Mouse (Mus musculus) 3134 (cell line): ENCODE data around the gene Rps27rt.
"Not testable (repeated sequence)": the region's sequence is repeated elsewhere in the genome, so short reads cannot be mapped to it uniquely, and the experiment has no call there.

Source experiments
- DNase-seq: peaks from one replicate; pipeline ENCODE4 v3.0.0-alpha.2; 2011; ENCODE audit warnings: low spot score; ENCODE audit not compliant: insufficient read length; ENCODE audit errors: extremely low read depth

Rps27rt gene

DNA sequence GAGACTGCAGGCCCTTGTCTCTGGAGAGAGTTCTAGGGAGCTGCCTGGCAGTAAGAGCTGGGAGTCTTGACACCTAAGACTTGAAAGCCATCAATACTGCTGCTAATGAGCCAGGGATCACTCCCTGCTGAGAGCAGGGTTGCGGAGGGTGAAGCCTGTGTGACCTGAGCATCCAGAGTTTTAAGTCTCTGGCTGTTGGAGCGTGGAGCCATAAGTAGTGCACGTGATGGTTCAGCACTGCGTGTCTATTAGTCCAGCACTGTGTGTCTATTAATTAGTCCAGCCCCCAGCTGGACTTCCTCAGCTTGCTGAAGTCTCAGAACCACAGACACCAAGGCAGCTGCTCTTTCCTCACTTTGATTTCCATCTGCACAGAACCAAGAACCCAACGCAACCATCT is 3.8 kb upstream of the Rps27rt start:
- DNase-seq, result no peak

DNA sequence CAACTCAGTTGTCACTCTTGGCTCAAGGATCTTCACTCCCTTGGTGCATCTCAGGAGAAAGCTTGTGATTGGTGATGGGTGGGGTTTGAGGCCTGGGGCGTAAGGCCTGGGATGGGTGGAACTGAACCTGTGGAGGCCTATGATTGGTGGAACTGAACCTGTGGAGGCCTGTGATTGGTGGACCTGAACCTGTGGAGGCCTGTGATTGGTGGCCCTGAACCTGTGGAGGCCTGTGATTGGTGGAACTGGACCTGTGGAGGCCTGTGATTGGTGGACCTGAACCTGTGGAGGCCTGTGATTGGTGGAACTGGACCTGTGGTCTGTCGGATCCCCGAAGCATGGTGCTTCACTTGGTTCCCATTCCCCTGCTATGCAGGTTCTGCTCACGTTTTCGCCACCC is 3.2 kb upstream of the Rps27rt start:
- no peak for DNase-seq

DNA sequence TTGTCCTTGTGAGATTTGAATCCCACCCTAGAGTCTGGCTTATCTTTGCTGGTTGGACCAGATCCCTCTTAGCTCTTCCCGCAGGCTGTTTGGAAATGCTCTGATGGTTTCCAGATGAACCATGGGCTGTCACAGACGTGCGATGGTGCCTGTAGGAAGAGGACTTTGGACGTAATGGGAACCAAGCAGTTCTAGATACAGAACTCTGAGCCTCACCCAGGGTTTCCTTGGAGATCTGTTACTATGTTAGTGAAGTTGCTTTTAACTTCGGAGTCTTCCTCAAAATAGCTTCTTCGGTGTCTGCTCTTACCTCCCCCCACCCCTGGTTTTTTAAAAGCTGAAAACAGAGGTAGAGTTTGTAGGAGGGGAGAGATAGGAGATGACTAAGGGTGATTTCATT is 2.6 kb downstream of the Rps27rt start:
- no peak for DNase-seq

DNA sequence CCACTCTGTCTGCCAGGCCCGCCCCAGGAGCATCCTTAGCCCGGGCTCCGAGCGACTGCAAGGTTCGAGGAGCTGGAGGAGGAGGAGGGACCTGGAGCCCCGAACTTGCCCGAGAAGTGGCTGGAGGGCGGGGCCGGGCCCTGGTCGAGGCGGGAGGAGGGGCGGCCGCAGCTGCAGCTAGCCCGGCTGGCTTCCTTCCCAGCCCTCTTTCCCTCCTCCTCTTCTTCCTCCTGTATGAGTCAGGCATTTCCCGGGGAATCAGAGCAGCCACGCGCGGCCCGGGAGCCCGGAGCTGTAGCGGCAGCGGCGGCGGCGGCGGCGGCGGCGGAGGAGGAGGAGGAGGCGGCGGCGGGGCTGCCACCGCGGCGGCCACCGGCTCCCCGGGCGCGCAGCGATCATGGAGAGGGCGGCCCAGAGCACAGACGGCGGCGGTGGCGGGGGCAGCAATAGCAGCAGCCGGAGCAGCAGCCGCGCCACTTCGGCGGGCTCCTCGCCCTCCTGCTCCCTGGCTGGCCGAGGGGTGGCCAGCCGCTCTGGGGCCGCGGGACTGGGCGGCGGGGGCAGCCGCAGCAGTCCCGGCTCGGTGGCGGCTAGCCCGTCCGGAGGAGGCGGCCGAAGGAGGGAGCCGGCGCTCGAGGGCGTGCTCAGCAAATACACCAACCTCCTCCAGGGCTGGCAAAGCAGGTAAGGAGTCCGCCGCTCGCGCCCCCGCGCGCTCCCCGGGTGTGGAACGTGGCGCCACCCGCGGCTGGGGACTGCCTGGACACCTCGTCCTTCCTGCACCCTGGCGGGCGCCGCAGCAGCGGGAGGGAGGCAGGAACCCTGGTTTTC is 4.0 kb downstream of the Rps27rt start, which contains the start of gene Osbpl10:
TSS of gene Osbpl10 (plus strand) at position 289 of the 831 bp plus-strand sequence.
- peak; percentile 89 for DNase-seq

DNA sequence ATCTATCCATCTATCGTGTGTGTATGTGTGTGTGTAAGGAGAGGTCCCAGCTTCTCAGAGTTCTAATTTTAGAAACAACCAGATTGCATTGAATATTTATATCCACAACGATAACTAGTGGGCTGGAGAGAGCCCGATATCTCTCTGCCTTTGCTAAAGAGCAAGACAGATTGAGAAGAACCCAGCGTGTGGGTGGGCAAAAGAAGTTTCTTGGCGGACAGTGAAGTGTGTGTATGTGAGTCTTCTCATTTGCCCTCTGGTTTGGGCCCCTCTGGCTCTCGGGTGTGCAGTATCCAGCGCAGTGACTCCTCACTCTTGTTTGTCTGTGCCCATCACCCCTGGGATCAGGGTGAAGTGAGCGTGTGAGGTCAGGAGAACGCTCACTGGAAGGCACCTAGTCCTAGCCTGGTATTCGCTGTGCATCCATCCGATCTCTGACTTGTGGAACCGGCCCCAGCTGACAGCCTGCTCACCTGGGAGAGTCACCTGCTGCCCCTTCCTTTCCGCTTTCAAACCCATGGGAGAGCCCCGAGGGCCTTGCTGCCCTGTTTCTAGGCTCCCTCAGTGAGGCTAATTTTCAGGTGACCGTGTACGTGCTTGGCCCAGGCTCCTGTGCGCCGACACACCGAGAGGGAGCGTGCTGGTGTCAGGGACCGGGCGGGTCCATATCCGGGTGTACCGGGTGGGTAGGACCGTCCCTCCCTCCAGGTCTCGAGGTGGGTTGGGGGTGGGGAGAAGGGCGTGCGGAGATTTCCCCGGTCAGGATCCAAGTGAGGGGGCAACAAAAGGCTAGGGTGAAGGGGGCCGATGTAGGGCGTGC is 4.9 kb downstream of the Rps27rt start:
- DNase-seq, result no peak

DNA sequence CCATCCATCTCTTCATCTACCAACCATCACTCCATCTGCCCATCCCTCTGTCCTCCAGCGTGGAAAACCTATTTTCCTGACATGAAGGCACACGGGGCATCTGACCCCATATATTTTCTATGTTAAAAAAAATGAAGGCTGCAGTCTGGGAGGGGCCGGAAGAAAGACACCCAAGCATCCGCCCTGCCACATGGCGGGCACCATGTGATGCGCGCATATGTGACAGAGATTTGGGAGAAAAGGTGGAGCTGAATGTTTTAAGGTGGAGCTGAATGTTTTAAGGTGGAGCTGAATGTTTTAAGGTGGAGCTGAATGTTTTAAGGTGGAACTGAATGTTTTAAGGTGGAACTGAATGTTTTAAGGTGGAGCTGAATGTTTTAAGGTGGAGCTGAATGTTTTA is 16.3 kb downstream of the Rps27rt start:
- DNase-seq, result not testable (repeated sequence)

DNA sequence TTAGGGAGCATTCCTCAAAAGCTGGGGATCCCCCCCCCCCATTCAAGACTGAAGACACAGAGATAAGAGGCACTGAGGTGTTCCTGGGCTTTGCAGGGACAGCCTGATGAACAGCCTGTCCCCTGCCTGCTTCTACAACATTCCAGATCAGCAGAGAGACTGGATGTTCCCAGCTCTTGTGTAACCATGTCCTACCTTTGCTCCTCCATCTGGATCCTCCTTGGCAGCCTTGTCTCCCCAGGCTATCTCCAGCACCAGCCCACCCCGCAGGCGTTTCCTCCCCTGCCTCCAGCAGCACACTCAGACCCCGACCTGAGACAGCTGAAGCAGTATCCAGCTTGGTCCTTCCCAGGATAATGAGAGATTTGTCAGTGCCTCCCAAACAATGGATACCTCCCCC is 18.4 kb downstream of the Rps27rt start:
- DNase-seq, result no peak

DNA sequence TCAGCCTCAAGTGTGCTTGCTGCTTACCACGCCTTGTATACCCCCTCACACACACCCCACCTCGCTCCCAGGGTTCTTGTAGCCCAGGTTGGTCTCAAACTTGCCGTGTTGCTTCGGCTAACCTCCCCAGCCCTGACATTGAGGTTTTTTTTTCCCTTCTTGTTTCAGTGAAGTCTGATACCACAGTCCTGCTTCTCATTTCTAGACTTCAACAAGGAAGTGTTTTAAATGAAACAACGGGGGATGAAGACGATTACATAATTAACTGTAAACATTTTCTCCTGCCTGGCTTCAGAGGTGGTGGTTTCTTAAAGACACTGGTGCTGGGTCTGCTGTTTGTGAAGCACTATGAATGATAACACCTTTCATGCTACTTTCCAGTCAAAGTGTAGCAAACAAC is 21.7 kb downstream of the Rps27rt start:
- no peak for DNase-seq

DNA sequence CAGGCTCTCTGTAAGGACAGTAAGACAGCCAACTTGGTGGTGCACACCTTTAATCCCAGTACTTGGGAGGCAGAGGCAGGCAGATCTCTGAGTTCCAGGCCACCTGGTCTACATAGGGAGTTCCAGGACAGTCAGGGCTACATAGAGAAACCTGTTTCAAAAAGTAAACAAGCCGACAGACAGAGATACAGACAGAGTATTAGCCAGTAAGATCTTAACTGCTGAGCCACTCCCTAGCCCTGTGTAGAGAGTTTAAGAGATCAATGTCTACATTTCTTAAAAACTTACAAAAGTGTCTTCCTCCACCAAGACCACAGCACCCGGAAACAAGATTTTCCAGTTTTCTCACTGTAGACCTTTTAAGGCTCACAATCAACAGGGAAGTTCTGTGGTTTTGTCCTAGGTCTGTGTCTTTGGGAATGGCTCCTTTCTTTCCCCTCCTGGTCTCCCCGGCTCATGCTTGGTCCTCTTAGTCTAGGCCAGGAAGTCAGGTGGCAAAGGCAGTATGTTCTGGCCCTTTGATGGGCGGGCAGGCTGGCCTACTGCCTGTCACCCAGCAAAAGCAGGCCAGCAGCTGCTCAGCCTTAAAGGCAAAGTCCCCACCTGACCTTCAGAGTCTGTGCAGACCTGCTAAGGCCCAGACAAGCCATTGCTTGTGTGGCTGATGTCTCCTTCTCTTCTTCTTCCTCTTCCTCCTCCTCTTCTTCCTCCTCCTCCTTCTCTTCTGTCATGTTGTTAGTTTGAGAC is 22.3 kb downstream of the Rps27rt start:
- DNase-seq, result no peak

DNA sequence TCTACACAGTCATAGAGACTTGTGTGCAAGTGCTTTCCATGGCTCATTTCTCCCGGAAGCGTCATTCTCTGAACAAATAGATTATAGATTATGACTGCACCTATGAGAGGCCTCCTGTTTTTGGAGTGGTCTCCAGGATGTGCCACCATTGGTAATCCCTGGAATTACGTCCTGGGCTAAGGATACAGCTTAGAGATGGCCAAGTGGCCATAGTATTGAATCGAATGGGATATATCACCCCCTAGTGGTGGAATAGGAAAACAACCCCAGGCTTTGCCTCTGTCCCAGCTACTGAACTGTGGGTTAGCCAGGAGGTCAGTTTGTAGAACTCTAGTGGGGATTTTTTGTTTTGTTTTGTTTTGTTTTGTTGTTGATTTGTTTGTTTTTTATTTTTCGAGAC is 25.6 kb downstream of the Rps27rt start:
- DNase-seq, result no peak

DNA sequence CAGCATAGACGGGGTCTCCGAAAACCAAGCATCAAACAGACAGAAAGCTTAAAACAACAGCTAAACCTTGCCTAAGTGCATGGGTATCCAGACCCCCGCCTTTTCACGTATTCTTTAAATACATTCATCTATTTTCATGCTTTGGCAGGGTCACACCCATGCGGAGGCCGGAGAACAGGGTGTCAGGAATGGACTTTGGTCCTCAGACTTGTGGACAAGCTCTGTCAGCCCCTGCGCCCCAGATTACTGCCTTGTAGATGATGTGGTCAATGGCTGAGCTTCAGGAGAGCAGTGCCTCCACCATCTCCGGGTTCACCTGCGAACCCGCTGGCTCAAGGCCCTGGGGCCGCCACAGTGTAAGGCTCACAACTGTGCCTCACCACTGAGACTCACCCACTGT is 27.2 kb downstream of the Rps27rt start:
- no peak for DNase-seq

DNA sequence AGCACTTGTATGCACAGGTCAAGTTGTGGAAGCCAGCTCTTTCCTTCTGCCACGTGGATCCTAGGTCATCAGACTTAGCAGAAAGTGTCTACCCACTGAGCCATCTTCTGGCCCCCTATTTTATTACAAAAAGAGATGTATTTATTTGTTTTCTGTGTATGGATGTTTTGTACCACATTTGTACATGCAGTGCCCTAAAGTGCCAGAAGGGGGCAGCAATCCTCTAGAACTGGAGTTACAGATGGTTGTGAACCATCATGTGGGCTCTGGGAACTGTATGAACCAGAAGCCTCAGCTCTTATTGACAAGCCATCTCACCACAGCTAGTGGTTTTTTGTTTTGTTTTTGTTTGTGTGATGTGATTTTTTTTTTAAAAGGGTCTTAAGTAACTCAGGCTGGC is 29.7 kb downstream of the Rps27rt start:
- no peak for DNase-seq

DNA sequence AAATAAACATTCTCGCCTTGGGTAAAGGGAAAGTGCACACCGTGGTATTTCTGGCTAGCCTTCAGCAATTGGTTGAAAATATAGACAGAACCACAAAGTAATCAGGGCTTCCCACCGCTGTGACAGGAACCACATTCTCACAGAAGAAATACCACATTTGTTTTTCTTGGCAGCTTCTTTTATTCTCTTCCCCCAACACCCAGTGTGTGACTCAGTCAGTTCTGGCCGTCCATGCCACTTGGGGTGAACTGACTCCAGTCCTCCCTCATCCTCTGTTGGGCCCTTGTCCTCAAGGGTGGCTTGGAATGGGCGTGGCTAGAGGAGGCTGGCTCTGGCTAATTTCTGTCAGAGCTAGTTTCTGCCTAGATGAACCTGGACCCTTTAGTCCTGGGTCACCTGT is 34.1 kb downstream of the Rps27rt start:
- DNase-seq, result peak; percentile 76

DNA sequence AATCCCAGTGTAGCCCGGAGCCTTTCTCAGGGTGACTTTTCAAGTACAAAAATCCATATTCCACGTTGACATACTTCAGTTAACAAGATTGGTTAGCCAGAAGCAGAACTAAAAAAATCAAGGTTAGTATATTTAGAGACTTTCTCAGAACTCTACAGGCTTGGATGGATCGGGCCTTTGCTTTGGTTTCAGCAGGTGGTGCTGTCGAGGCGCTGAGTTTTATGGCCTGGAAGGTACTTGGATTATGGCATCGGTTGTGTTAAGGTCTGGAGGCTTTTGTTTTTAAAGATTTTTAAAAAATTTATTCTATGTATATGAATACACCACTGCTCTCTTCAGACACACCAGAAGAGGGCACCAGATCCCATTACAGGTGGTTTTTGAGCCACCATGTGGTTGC is 37.0 kb downstream of the Rps27rt start:
- no peak for DNase-seq

DNA sequence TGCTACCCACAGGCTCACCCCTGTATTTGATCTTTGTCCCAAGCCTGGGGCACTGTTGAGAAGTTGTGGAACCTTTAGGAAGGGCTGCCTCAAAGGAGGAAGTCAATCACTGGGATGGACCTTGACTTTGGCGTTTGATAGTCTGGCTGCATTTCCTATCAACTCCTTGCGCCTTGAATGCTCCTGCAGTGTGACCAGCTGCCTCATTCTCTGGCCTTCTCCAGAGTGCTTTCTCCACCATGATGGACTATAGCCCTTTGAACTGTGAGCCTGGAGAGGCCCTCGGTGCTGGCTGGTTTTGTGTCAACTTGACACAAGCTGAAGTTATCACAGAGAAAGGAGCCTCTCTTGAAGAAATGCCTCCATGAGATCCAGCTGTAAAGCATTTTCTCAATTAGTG is 37.9 kb downstream of the Rps27rt start:
- DNase-seq, result no peak

DNA sequence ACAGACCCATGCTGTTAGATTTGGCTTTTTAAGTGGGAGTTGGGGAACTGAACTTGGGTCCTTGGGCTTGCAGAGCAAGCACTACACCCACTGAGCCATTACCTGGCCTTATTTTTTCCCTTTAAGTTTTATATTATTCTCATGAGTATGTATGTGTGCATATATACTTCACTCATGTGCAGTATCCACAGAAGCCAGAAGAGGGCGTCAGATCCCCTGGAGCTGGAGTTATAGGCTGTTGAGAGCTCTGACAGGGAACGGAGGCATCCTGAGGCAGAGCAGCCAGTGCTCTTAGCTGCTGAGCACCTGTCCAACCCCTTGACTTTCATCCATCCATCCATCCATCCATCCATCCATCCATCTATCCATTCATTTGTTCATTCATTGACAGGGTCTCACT is 45.9 kb downstream of the Rps27rt start:
- no peak for DNase-seq

DNA sequence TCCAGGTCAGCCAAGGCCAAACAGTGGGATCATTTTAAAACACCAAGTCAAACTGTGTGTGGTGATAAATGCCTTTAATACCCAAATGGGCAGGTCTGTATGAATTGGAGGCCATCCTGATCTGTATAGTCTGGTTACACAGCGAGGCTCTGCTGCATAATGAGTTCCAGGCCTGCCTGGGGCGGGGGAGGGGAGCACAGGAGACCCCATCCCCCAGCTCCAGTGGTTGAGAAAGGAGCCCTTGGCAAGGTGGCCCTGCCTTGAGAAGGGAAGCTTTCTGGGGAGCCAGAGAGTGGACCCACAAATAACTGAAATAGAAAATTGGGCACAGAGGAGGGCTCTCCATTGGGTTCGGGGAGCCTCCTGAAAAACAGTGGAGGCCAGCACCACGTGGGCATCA is 47.2 kb downstream of the Rps27rt start:
- DNase-seq, result no peak

DNA sequence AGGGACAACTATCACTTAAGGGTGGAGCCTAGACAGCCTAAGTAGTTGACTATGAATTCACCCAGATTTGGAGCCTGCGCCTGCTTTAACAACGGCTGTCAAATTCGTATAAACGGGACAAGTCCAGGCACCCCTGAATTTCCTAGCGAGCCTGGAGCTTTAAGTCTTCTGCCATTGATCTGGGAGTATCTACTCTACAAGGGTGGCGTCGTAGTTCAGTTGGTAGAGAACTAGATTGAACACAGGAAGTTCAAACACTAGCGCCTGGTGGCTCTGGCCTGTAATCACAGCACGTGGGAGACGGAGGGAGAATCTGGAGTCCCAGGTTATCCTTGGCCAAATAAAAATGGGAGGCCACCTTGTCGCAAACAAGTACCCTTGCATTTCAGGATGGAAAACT is 48.3 kb downstream of the Rps27rt start:
- no peak for DNase-seq

DNA sequence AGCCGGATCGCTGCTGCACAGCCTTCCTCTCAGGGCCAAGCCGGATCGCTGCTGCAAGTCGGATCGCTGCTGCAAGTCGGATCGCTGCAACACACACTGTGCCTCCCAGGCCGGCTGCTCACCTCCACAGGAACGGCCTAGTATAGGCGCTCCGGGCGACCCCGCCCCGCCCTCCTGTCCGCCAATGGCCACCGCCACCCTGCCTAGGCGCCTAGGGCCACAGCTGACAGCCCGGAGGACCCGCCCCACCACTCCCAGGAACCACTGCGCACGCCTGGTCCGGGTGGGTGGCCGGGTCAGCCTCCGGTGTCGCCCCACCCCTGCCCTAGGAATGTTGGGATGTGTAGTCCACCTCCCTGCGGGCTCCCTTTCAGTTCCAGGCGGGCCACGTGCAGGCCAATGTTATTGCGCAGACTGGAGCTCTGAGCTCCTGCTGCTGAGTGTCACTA is 48.8 kb downstream of the Rps27rt start, which contains the start of gene Gpd1l:
TSS of gene Gpd1l (minus strand) at position 265 of the 449 bp plus-strand sequence.
- peak; percentile 97 for DNase-seq

DNA sequence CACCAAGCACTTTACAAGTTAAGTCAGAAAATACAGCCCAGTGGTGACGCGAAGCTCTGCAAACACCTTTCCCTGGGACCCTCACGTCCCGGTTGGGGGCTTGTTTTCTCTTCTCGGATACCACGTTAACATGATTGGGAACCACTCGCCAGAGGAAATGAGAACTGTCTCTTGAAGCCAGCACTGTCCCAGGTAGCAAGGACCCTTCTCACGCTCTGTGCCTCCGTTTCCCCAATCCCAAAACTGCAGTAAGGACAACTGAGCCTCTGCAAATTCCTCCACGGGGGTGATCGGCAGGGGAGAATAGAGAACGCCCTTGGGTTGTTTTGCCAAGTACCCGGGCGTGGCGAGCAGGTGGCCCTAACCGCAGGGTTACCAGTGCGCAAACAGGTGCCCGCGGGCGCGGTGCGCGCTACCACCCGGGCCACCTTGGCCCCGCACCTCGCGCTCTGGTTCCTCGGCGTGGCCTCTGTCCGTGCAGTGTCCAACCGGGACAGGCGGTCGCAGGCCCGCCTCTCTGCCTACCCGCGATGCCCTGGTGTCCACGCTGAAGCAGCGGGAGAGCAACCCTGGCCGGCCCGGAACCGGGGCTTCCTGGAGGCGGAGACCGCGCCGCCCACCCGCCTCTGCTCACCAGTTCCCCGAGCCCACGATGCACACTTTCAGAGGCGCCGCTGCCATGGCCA is 49.4 kb downstream of the Rps27rt start:
- DNase-seq, result no peak
